Mouse (Mus musculus): ENCODE data around the gene Slc16a6.

The Slc16a6 gene

DNA sequence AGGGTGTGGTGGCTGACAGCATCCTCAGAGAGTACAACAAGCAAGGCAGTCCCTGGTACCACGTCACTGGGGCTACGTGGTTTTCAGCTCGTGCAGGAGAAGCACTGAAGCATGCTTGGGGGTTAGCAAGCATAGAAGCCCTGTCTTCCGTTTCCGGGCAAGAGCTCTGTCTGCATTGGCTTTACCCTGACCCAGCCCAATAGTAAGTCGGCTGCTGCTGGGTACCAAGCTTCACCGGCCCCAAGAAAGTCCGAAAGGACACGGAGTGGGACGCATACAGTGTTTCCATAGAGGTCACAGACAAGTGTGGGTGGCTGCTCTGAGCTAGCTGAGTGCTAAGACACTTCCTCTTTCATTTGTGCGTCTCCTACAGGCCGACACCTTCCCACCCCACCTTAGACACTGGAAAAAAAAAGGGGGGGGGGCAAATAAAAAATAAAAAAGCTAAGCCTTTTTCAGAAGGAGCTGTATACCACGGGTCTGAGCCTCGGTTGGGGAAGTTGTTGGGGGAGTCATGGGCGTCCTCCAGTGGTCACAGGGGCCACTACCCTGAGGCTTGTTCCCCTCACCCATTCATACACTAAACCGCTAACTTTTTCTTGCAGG lies 53.3 kb downstream of the Slc16a6 start:
- no peak for DNase-seq (ENCODE audit: extremely low read depth, insufficient read length, low spot score)

- no peak for DNase-seq (ENCODE audit: extremely low read depth, insufficient read length, low spot score)
These were observed 53.9 kb downstream of the Slc16a6 start for GRCm38 (mm10) chr11:109419461-109419860.

- no peak for DNase-seq (ENCODE audit: extremely low read depth, insufficient read length, low spot score)
These were observed 55.8 kb downstream of the Slc16a6 start for GRCm38 (mm10) chr11:109417472-109418040.

DNA sequence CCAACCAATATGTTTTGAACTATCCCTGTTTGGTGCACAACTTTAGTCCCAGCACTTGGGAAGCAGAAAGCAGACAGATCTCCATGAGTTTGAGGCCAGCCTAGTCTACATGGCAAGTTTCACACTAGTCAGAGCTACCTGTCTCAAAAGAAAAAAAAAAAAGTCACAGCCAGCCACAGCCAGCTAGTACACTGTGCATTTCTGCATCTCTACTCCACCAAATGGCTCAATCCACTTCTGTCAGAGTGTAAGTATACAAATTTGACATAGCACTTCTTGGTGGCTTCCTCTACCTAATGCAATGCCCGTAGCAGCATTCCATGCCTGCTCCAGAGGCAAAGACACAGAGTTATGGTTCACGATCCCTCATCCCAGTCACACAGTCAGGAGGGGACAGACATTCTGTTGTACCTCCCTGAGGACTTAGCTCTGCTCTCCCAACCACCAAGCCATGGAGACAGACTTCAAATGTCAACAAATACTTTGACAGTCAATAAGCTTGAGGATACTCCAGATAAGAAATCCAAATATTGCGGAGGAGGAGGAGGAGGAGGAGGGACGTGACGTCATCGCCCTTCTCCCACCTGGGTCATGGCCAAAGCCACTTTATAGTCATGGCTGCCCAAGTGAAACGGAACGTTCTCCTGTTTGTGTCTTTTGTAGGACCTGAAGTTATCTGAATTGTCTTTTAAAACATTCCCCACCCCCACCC lies 56.5 kb downstream of the Slc16a6 start:
- DNase-seq (ENCODE audit: extremely low read depth, insufficient read length, low spot score): no peak

DNA sequence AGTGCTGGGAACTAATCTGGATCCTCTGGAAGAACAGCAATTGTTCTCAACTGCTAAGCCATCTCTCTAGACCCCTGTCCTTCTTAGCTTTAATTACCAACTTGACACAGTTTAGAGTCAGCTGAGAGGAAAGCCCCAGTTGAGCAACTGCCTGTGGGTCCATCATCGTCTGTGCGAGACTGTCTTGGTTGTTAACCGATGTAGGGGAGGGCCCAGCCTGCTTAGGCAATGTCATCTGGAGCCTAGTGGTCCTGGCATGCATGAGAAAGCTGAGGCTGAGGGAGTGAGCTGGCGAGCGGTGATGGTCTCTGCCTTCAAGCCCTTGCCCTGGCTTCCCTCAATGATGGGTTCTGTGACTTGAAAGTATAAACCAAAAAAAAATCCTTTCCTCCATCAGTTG lies 58.6 kb downstream of the Slc16a6 start:
- no peak for DNase-seq (ENCODE audit: extremely low read depth, insufficient read length, low spot score)

- no peak for DNase-seq (ENCODE audit: extremely low read depth, insufficient read length, low spot score)
These were observed 59.8 kb downstream of the Slc16a6 start, which contains the start of gene 9930022D16Rik for GRCm38 (mm10) chr11:109413617-109414016. TSS of gene 9930022D16Rik (plus strand) at chr11:109413917.

- DNase-seq (ENCODE audit: extremely low read depth, insufficient read length, low spot score): no peak
These were observed 63.0 kb downstream of the Slc16a6 start for GRCm38 (mm10) chr11:109410197-109410980.

- no peak for DNase-seq (ENCODE audit: extremely low read depth, insufficient read length, low spot score)
These were observed 67.0 kb downstream of the Slc16a6 start for GRCm38 (mm10) chr11:109406431-109406830.

Measured in 3134 (cell line).